Mouse (Mus musculus): ENCODE data around the gene Crls1.

Gene Crls1

DNA sequence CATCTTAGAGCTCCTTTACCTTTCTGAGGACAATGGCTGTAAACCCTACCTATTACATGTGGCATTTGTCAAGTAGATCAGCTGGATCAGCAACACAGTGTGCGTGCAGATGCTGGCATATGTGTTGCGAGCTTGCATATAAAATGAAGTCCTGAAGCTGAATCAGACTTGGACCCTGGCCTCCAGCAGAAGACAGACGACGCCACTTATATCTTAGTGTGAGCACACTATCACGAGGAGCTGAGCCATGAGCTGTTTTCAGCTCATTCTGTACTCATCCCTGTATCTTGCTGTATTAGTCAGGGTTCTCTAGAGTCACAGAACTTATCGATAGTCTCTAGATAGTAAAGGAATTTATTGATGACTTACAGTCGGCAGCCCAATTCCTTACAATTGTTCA, 38.8 kb downstream of the Crls1 start:
- WGBS = 73% methylated on average over 7 of the region's 7 CpGs

GRCm38 (mm10) chr2:132893826-132894225, 47.4 kb downstream of the Crls1 start:
- WGBS = 35% methylated on average over 5 of the region's 5 CpGs

DNA sequence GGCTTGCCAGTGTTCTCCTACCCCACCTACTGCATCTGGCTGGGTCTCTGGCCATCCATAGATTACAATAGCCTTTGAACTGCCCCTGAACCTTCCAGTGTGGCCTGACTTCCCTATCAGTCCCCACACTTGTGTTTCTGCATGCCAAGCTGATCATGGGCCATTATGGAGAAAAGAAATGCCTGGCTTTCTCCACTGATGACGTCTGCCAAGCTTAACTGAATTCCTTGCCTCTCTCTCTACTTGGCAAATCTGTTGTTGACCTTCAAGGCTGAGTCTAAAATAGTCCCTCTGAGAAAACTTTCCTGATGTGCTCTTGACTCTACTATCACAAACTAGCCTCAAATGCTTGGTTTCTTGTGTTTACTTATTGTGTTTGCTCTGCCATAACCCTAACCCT, 51.7 kb downstream of the Crls1 start:
- WGBS = 59% methylated on average over 1 of the region's 1 CpGs

- WGBS = 76% methylated on average over 1 of the region's 1 CpGs
Measured at GRCm38 (mm10) chr2:132900596-132900995, 54.1 kb downstream of the Crls1 start.

- 84% methylated on average over 4 of the region's 4 CpGs for WGBS
Measured at GRCm38 (mm10) chr2:132901636-132902035, 55.2 kb downstream of the Crls1 start.

GRCm38 (mm10) chr2:132902056-132902455, 55.6 kb downstream of the Crls1 start:
- 72% methylated on average over 4 of the region's 4 CpGs for WGBS

DNA sequence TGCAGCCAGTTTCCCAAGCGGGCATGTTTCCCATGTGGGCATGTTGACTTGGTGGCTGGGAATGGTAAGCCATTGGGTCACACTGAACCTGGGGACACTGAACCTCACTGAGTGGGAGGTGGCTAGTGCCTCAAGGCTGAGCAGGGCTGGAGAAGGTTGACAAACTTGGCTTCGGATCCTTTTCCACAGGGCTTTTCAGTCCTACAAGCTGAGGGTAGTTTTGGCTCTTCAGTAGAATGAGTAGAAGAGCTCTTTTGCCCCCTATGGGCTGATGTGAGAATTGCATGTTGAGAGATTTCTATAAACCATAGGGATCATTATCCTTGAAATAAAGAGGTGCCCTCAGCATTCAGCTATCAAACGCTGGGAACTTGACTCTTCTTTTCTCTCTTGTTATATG, 57.0 kb downstream of the Crls1 start:
- WGBS = 41% methylated on average over 3 of the region's 3 CpGs

GRCm38 (mm10) chr2:132904961-132905360, 58.5 kb downstream of the Crls1 start:
- WGBS = 41% methylated on average over 2 of the region's 2 CpGs

GRCm38 (mm10) chr2:132906763-132907162, 60.3 kb downstream of the Crls1 start:
- WGBS = 26% methylated on average over 8 of the region's 8 CpGs

- WGBS = 49% methylated on average over 1 of the region's 1 CpGs
Measured at GRCm38 (mm10) chr2:132914785-132915184, 68.3 kb downstream of the Crls1 start.
